8 mouse cellular contexts compared by ENCODE assay signal in genomic region chr5:108065465-108066411, GRCm38 (mm10). TPM values are rescaled to one million over a fixed set of nuclear protein-coding genes. Genes with fewer than 3 reads are reported as not detected.
DNase-seq lines count a peak whose midpoint lies in the region; ATAC-seq lines count a peak whose summit lies in the region.

Mtf2 (plus strand) TSS chr5:108065674.

- peak within 1 kb of the TSS; percentile 96 for H3K27ac ChIP-seq in hindbrain, embryonic 15.5 days (replicated peaks)

- peaks cover 14% of the 10 kb centered on the region for H3K36me3 ChIP-seq in hindbrain, embryonic 15.5 days

- H3K4me2 ChIP-seq in hindbrain, embryonic 15.5 days = peak within 1 kb of the TSS; percentile 68

- WGBS in hindbrain, embryonic 15.5 days = under 1% methylated on average over 59 of the region's 59 CpGs

- no peaks in the 10 kb centered on the region for H3K27me3 ChIP-seq in hindbrain, embryonic 15.5 days

- peak within 1 kb of the TSS; percentile 95 for H3K9ac ChIP-seq in hindbrain, embryonic 15.5 days

- peak; percentile 95 for DNase-seq in T-cell, adult 2 months (ENCODE audit: low spot score)
- DNase-seq in cerebellum, postnatal 36 days = peak; percentile 97 to 98
- peak; percentile 95 to 98 for DNase-seq in frontal cortex, postnatal 36 days (ENCODE audit: low spot score in 2 of 2)
- DNase-seq in left cerebral cortex, adult 11 months (ENCODE audit: low spot score) = peak; percentile 95
- DNase-seq in lung, postnatal 4 days = peak; percentile 98
- peak; percentile 95 for DNase-seq in retina, postnatal 7 days (ENCODE audit: low read depth, low spot score)
- peak; percentile 95 for DNase-seq in urinary bladder, adult 2 months (ENCODE audit: low spot score)

- peak within 1 kb of the TSS; percentile 83 for H3K4me3 ChIP-seq in hindbrain, embryonic 15.5 days

- H3K9me3 ChIP-seq in hindbrain, embryonic 15.5 days = no peaks in the 10 kb centered on the region

- H3K4me1 ChIP-seq in hindbrain, embryonic 15.5 days (replicated peaks) = peaks cover 21% of the 10 kb centered on the region

- peak; percentile 96 for ATAC-seq in hindbrain, embryonic 15.5 days (ENCODE audit: low FRiP score, low read depth)

RNA-seq across cellular contexts. Expression of gene Mtf2, which starts in this region (rescaled TPM):
- 94.1 and 97.9 TPM in 2 replicates for polyA plus RNA-seq in hindbrain, embryonic 15.5 days (2015; fragmentation: Nextera tagmentation; extraction: Ambion mirVana)
- polyA plus RNA-seq in urinary bladder, adult 2 months (2012; rRNA removed) = 14.8 and 16.8 TPM in 2 replicates

Comparison
In these comparisons a context has a peak if more than half of its experiments do, and no peak if none do; other contexts are left out.
1. Peak in every context shown above with its lines: DNase-seq, ATAC-seq, H3K4me3 ChIP-seq and H3K27ac ChIP-seq.